Mouse (Mus musculus) right cerebral cortex, adult 2 months (tissue): ENCODE data around the gene Lrpap1.
A peak's percentile ranks its signal among the peaks of the same experiment; 100 is the strongest.

Source experiments
- DNase-seq, 2 experiments: peaks; one replicate each; pipeline ENCODE4 v3.0.0; 2021 to 2022; ENCODE audit warnings: low spot score in 2 of 2

The Lrpap1 gene

GRCm38 (mm10) chr5:35129208-35129607 is 23.6 kb upstream of the Lrpap1 start:
- peak; percentile 67 to 72 for DNase-seq

DNA sequence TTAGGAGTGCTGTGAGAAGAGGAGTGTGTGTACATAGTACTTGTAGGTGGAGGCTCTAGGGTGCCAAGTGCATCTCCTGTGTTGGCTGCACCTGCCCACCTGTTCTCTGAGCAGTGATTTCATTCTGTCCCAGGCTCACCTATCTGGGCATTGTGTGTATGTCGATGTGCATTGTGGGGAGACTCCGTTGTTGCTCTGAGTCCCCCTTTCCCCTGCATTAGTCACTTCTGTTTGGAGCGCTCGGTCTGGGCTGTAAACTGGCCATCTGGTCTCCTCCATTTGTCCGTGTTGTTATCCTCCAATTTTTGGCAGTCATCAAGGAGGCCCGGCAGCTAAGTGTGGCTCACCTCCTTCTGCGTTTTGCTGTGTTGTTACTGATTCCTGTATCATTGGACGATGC is 14.5 kb upstream of the Lrpap1 start:
- peak in 1 of 2 experiments; percentile 37 for DNase-seq

DNA sequence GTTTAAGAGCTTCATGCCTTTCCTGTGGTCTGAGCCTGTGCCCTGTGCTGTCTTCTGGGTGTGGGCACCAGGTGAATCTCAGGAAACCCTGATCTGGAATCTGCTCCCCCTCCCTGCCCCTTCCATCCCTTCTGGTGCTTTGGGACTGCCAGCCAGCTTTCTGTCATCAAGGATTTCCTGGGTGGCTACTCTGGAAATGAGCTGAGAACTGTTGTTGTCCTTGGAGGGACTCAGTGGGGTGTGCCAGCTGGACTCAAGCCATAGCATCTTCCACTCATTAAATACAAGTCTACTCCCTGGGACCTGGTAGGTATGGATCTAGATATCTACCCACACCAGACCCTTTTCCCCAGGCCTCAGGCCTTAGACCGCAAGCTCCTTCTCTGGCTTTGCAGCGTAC is 12.9 kb upstream of the Lrpap1 start:
- no peak for DNase-seq

DNA sequence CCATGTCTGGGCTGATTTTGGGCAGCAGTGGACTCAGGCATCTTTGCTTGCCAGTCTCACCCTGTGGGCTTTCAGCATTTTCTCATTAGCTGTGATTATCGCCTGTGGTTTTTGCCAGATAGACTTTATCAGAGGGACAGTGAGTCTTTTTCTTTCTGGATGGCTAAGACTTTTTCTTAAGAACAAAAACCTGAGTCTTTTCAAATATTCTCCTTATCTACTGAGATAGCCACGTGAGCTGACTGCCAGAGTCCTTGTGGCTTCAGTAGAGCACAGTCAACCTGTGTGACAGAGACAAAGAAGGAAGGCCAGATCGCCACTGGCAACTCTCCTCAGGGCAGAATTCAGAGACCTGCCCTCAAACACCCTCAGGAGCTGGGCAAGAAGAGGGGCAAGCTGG is 12.1 kb upstream of the Lrpap1 start:
- no peak for DNase-seq

GRCm38 (mm10) chr5:35116002-35116401 is 10.4 kb upstream of the Lrpap1 start:
- DNase-seq, result no peak

DNA sequence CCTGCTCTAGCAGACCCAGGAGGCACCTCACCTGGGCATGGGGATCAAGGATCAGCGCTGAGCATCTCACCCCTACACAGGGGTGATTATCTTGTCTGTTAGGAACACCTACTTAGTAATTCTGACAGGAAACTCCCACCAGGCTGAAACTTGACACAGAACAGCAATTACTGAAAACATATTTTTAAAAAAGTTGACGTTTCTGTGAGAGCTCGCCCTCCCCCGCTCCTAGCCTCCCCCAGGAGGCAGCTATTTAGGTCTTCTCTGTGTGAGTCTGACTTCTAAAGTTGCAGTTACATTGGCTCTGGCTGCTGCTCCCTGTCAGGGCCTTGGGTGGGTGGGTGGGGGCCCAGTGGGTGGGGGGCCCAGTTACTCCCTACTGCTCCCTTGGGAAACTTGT is 6.9 kb upstream of the Lrpap1 start:
- DNase-seq, result peak; percentile 62 to 77

- DNase-seq, result no peak
Measured at GRCm38 (mm10) chr5:35105922-35106298, 344 bp upstream of the Lrpap1 start.

- DNase-seq, result no peak
Measured at GRCm38 (mm10) chr5:35104183-35104959, 1.2 kb downstream of the Lrpap1 start.

DNA sequence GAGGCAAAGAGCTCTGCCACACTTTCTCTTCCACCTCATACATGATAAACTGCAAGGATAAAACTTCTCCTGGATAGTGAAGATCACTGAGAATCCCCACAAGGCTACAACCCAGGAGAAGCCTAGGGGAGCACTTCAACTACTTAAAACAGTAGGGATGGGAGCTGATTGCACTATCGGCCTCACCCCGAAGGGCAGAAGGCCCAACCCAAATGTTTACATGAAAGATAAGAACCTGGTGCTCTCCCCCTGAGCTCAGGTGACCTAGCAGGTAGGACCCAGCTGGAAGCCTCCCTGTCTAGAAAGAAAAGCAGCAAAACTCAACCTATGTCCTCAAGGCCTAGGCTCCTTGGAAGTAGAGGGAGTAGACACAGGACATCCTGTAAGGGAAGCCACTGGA is 2.0 kb downstream of the Lrpap1 start:
- DNase-seq, result no peak

GRCm38 (mm10) chr5:35103086-35103485 is 2.5 kb downstream of the Lrpap1 start:
- no peak for DNase-seq

DNA sequence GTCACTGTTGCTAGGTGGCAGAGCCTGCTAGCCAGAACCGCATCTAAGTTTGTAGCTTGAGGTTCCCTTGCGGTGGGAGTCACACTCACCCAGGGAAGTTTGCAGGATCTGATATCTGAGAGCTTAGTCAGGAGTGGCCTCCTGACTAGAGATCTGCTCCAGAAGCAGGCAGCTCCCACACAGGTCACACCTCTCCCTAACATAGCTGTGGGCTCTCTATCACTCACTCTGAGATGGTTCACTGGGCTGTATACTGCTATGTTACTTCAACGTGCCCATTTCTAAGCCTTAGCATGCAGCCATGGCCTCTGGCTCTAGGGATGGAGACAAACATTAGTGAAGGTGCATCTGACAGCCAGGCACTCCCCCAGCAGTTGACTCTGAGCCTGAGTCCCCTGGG is 13.9 kb downstream of the Lrpap1 start:
- DNase-seq, result no peak

DNA sequence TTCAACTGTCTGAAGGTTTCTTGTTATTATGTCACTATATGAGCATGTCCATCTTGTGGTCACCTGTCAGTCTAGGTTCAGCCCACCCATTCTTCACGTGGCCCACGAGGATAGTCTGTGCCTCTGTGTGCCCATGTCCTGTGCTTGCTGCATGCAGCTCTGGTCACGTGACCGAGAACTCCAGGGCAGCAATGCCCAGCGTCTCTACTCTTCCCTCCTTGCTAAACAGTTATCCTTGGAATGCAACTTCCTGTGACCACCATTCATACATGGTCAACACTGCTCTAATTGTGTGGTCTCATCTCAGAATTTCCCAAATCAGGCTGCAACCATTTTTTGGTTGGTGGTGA is 16.0 kb downstream of the Lrpap1 start:
- DNase-seq, result no peak

DNA sequence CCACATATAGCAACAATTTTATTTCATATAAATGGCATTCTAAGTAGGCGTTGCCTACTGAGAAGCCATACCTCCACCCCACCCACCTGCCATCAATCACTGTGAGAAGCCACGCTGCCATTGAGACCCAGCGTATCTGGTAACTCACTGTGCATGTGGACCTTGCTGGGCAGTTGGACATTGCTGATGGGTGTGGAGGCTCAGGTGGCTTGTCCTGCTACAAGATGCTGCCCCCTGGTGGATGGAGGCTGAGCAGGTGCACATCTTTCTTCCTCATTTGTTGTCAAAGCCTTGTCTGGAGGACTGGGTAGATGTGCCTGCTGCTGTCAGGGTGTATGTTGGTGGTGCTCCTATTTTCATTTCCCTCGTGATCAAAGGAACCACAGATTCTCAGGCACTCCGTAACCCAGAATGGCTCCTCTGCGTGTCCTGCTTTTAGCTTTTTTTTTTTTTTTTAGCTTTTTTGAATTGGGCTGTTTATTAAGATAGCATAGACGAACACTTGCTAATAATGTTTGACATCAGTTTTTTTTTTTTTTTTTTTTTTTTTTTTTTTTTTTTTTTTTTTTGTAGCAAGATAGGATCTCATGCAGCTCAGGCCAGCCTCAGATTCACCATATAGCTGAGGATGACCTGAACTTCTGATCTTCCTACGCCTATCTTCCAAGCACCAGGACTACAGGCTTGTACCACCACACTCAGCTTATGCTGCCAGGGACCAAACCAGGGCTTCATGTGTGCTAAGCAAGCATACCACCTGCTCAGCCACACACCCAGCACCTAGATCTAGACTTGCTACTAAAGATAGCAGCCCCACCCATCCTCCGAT is 16.6 kb downstream of the Lrpap1 start:
- peak; percentile 66 to 73 for DNase-seq

DNA sequence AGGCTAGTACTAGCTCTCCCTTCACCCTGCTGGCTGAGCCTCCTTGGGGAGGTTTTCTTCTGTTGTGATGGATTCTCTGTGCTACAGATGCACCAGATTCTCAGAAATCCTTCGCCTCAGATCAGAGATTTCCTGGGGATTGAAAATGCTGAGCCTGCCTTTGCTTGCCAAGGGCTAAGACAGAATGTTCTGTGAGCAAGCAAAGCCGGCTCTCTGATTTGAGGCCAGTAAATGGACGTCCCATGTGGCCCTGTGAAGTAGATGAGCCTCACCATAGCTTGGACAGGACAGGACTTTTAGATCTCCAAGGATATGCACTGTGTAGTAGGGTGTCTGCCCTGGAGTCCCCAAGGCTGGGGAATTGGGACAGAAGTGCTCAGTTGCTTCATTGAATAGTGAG is 20.7 kb downstream of the Lrpap1 start:
- no peak for DNase-seq

GRCm38 (mm10) chr5:35079101-35079500 is 26.5 kb downstream of the Lrpap1 start:
- no peak for DNase-seq

- no peak for DNase-seq
Measured at GRCm38 (mm10) chr5:35076369-35076768, 29.2 kb downstream of the Lrpap1 start.

GRCm38 (mm10) chr5:35073992-35074391 is 31.6 kb downstream of the Lrpap1 start:
- DNase-seq, result peak in 1 of 2 experiments; percentile 17

DNA sequence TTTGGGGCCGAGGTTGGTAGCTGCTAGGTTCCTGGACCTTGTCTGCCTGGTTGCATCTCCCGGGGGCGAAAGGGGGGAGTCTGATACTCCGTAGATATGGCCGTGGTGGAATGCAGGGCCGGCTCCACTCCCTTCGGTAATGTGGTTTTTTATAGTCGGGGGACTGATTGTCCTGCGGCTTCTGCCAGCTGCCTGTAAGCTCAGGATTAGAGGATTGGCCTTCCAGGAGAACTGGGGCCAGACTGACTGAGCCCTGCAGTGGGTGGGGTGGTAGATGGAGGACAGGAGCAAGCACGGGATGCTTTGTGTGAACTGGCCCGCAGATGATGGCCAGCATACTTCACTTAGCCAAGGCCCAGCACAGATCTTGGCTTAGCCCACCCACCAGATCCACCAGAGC is 32.3 kb downstream of the Lrpap1 start:
- no peak for DNase-seq

DNA sequence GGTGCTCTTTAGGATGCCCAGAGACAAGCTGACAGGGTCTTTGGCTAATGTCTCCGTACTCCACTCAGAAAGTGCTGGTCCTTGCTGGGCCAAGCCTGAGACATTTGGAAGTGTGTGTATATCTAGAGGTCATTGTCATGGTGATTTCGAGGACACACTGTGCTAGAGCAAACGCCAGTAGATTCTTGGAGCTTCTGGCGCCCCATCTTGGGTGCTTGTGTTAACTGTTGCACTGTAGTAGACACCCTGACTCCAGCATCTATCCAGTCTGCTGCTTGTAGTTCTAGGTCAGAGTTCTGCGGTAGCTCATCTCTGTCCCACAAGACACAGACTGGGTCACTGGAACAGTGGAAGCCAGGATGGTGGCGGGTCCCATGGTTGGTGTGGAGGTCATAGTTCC is 33.7 kb downstream of the Lrpap1 start:
- DNase-seq, result no peak

DNA sequence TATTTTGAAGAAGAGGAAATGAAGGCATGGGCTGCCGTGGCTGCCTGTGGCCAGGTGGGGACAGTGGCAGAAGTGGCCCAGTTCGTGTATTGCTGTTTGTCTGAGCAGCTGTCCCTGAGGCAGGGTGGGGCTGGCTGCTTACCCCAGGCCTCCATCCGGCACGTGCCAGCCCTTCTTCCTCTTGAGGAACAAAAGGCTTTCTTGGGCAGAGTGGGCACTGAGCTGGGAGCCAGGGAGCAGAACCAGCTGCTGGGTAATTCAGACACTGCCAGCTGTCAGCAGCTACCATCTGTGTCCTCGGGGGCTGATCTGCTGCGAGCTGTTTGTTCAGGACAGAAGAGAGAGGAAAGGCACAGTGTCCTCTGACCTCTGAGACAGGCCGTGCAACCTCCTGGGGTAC is 34.6 kb downstream of the Lrpap1 start:
- peak; percentile 20 to 28 for DNase-seq

GRCm38 (mm10) chr5:35070314-35070713 is 35.3 kb downstream of the Lrpap1 start:
- DNase-seq, result no peak

- DNase-seq, result no peak
Measured at GRCm38 (mm10) chr5:35069841-35070240, 35.7 kb downstream of the Lrpap1 start.

DNA sequence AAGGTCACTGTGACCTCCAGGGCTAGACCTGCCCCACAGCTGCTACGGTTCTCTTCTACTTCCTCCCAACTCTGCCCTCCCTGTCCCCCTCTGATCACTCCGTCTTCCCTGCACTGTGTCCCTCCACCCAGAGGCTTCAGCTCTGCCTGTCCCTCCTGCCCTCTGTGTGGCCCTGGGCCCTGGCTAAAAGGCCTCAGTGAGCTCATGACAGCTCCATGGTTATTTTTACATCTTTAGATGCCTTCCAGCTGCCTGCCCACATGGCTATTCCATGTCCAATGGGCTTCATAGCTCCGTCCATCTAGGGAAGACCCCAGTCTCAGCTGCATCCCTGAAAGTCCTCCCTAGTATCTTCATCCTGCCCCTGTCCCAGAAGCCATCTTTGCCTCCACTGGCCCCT is 45.5 kb downstream of the Lrpap1 start:
- no peak for DNase-seq
